Mouse (Mus musculus) adrenal gland, postnatal 10 days (tissue): ENCODE data around the gene Mrtfb. TPM values are rescaled to one million over a fixed set of nuclear protein-coding genes. Genes with fewer than 3 reads are reported as not detected.
A peak's percentile ranks its signal among the peaks of the same experiment; 100 is the strongest.

Experiments used
- microRNA-seq: library from miRNA; unstranded; fragments of <30 nt; microRNA quantifications from one replicate; pipeline ENCODE4 v1.2.0, GENCODE M21; 2021
- total RNA-seq, 2 experiments: library from RNA; stranded (reverse); gene quantifications; 2 replicates each; pipeline ENCODE4 v1.2.3; 2021

Mrtfb gene
- total RNA-seq, 2 experiments from 2014 or later = 28.8 to 34.0 TPM

Small RNA genes within 50 kb of the gene (microRNA-seq; reads per million reads assigned to microRNA genes)
- 1,254 reads per million, percentile 77 among the genes with 10 or more reads in this experiment for gene Mir193b
- 21.7 reads per million, percentile 28 among the genes with 10 or more reads in this experiment for gene Mir365-1

Other genes starting within 250 kb of the Mrtfb start
- 10 to 100 TPM; 12.0 to 17.0 TPM for gene Ercc4, start 146.8 kb upstream of the Mrtfb start, total RNA-seq